Mouse (Mus musculus): ENCODE data around the gene Myo15b. TPM values are rescaled to one million over a fixed set of nuclear protein-coding genes. Genes with fewer than 3 reads are reported as not detected.

Gene Myo15b
- polyA plus RNA-seq, 1 experiment from 2014 or later = 0.83 TPM

- Histone ChIP-seq H3K4me3 (ENCODE audit: low read length) (no peak overlapping the region), H3K9ac (ENCODE audit: low read length) (no peak overlapping the region), H3K4me1 (replicated peaks; ENCODE audit: control insufficient read depth, insufficient read depth, low read length) (peaks cover 4% of the 10 kb centered on the region; the same call in 1 of the 2 replicates), H3K4me2 (ENCODE audit: low read depth, low read length) (no peak overlapping the region), H3K27ac (ENCODE audit: low read length) (no peak overlapping the region), H3K36me3 (ENCODE audit: control insufficient read depth, insufficient read depth, low read length) (peaks cover 6% of the 10 kb centered on the region; the same call in 1 of the 2 replicates), H3K9me3 (ENCODE audit: control insufficient read depth, low read length) (no peaks in the 10 kb centered on the region), H3K27me3 (ENCODE audit: control insufficient read depth, insufficient read depth, low read depth, low read length) (no peaks in the 10 kb centered on the region)
- ATAC-seq (ENCODE audit: low read depth) = no peak
- 57% methylated on average over 6 of the region's 6 CpGs for WGBS
Observed at GRCm38 (mm10) chr11:115892213-115892612, 34.0 kb downstream of the Myo15b start.

GRCm38 (mm10) chr11:115893071-115893470, 34.9 kb downstream of the Myo15b start:
- Histone ChIP-seq H3K4me2 (ENCODE audit: low read depth, low read length) (no peak overlapping the region), H3K9me3 (ENCODE audit: control insufficient read depth, low read length) (no peaks in the 10 kb centered on the region), H3K27me3 (ENCODE audit: control insufficient read depth, insufficient read depth, low read depth, low read length) (no peaks in the 10 kb centered on the region), H3K4me1 (replicated peaks; ENCODE audit: control insufficient read depth, insufficient read depth, low read length) (peaks cover 4% of the 10 kb centered on the region; the same call in 1 of the 2 replicates), H3K4me3 (ENCODE audit: low read length) (no peak overlapping the region), H3K27ac (ENCODE audit: low read length) (no peak overlapping the region), H3K9ac (ENCODE audit: low read length) (no peak overlapping the region), H3K36me3 (ENCODE audit: control insufficient read depth, insufficient read depth, low read length) (peaks cover 6% of the 10 kb centered on the region; the same call in 1 of the 2 replicates)
- no peak for ATAC-seq (ENCODE audit: low read depth)
- WGBS = 83% methylated on average over 9 of the region's 9 CpGs

- no peak for ATAC-seq (ENCODE audit: low read depth)
- no peak overlapping the region for H3K4me2 ChIP-seq (ENCODE audit: low read depth, low read length)
- no peak overlapping the region for H3K27ac ChIP-seq (ENCODE audit: low read length)
- WGBS = 69% methylated on average over 14 of the region's 14 CpGs
- H3K27me3 ChIP-seq (ENCODE audit: control insufficient read depth, insufficient read depth, low read depth, low read length) = no peaks in the 10 kb centered on the region
- no peak overlapping the region for H3K9ac ChIP-seq (ENCODE audit: low read length)
- peaks cover 9% of the 10 kb centered on the region for H3K4me1 ChIP-seq (replicated peaks; ENCODE audit: control insufficient read depth, insufficient read depth, low read length)
- no peak overlapping the region for H3K4me3 ChIP-seq (ENCODE audit: low read length)
- H3K9me3 ChIP-seq (ENCODE audit: control insufficient read depth, low read length) = no peaks in the 10 kb centered on the region
- H3K36me3 ChIP-seq (ENCODE audit: control insufficient read depth, insufficient read depth, low read length) = peaks cover 6% of the 10 kb centered on the region; the same call in 1 of the 2 replicates
Observed at GRCm38 (mm10) chr11:115894755-115895520, 36.7 kb downstream of the Myo15b start.

- no peaks in the 10 kb centered on the region for H3K9me3 ChIP-seq (ENCODE audit: control insufficient read depth, low read length)
Observed at GRCm38 (mm10) chr11:115898446-115898845, 40.2 kb downstream of the Myo15b start.

GRCm38 (mm10) chr11:115898886-115899285, 40.7 kb downstream of the Myo15b start:
- H3K36me3 ChIP-seq (ENCODE audit: control insufficient read depth, insufficient read depth, low read length) = peaks cover 5% of the 10 kb centered on the region; the same call in 1 of the 2 replicates
- H3K9me3 ChIP-seq (ENCODE audit: control insufficient read depth, low read length) = no peaks in the 10 kb centered on the region
- H3K27me3 ChIP-seq (ENCODE audit: control insufficient read depth, insufficient read depth, low read depth, low read length) = no peaks in the 10 kb centered on the region
- no peak overlapping the region for H3K4me3 ChIP-seq (ENCODE audit: low read length)
- 12% methylated on average over 4 of the region's 4 CpGs for WGBS
- no peak for ATAC-seq (ENCODE audit: low read depth)
- no peak overlapping the region for H3K27ac ChIP-seq (ENCODE audit: low read length)
- H3K4me1 ChIP-seq (replicated peaks; ENCODE audit: control insufficient read depth, insufficient read depth, low read length) = peaks cover 42% of the 10 kb centered on the region
- H3K9ac ChIP-seq (ENCODE audit: low read length) = no peak overlapping the region
- H3K4me2 ChIP-seq (ENCODE audit: low read depth, low read length) = no peak overlapping the region

More at GRCm38 (mm10) chr11:115898446-115898845, 40.2 kb downstream of the Myo15b start:
- H3K27ac ChIP-seq (ENCODE audit: low read length) = no peak overlapping the region
- no peak overlapping the region for H3K9ac ChIP-seq (ENCODE audit: low read length)
- no peaks in the 10 kb centered on the region for H3K27me3 ChIP-seq (ENCODE audit: control insufficient read depth, insufficient read depth, low read depth, low read length)
- no peak overlapping the region for H3K4me2 ChIP-seq (ENCODE audit: low read depth, low read length)
- H3K4me1 ChIP-seq (replicated peaks; ENCODE audit: control insufficient read depth, insufficient read depth, low read length) = peaks cover 38% of the 10 kb centered on the region
- peaks cover 6% of the 10 kb centered on the region; the same call in 1 of the 2 replicates for H3K36me3 ChIP-seq (ENCODE audit: control insufficient read depth, insufficient read depth, low read length)
- ATAC-seq (ENCODE audit: low read depth) = no peak
- H3K4me3 ChIP-seq (ENCODE audit: low read length) = no peak overlapping the region
- WGBS = 78% methylated on average over 7 of the region's 7 CpGs

- Histone ChIP-seq H3K36me3 (ENCODE audit: control insufficient read depth, insufficient read depth, low read length) (peaks cover 2% of the 10 kb centered on the region; the same call in 1 of the 2 replicates), H3K4me1 (replicated peaks; ENCODE audit: control insufficient read depth, insufficient read depth, low read length) (peaks cover 50% of the 10 kb centered on the region), H3K4me3 (ENCODE audit: low read length) (peak within 1 kb of the TSS; percentile 12; the same call in 1 of the 2 replicates), H3K27me3 (ENCODE audit: control insufficient read depth, insufficient read depth, low read depth, low read length) (no peaks in the 10 kb centered on the region), H3K9ac (ENCODE audit: low read length) (peak within 1 kb of the TSS; percentile 10; the same call in 1 of the 2 replicates), H3K4me2 (ENCODE audit: low read depth, low read length) (peak within 1 kb of the TSS; percentile 18), H3K27ac (ENCODE audit: low read length) (peak within 1 kb of the TSS; percentile 45), H3K9me3 (ENCODE audit: control insufficient read depth, low read length) (no peaks in the 10 kb centered on the region)
- WGBS = 25% methylated on average over 16 of the region's 16 CpGs
- ATAC-seq (ENCODE audit: low read depth) = peak; percentile 72
Observed at GRCm38 (mm10) chr11:115899486-115900266, 41.5 kb downstream of the Myo15b start, which contains the start of gene Smim5. Gene Smim5, plus strand, starts transcription at chr11:115899966.

- peak overlapping the region; percentile 12; the same call in 1 of the 2 replicates for H3K4me3 ChIP-seq (ENCODE audit: low read length)
- H3K4me1 ChIP-seq (replicated peaks; ENCODE audit: control insufficient read depth, insufficient read depth, low read length) = peaks cover 60% of the 10 kb centered on the region
- no peaks in the 10 kb centered on the region; the same call in 1 of the 2 replicates for H3K36me3 ChIP-seq (ENCODE audit: control insufficient read depth, insufficient read depth, low read length)
- H3K4me2 ChIP-seq (ENCODE audit: low read depth, low read length) = peak overlapping the region; percentile 6; the same call in 1 of the 2 replicates
- no peak for ATAC-seq (ENCODE audit: low read depth)
- H3K9ac ChIP-seq (ENCODE audit: low read length) = peak overlapping the region; percentile 10; the same call in 1 of the 2 replicates
- H3K27me3 ChIP-seq (ENCODE audit: control insufficient read depth, insufficient read depth, low read depth, low read length) = no peaks in the 10 kb centered on the region
- WGBS = 67% methylated on average over 8 of the region's 8 CpGs
- no peak overlapping the region for H3K27ac ChIP-seq (ENCODE audit: low read length)
- H3K9me3 ChIP-seq (ENCODE audit: control insufficient read depth, low read length) = no peaks in the 10 kb centered on the region
Observed at GRCm38 (mm10) chr11:115900561-115901337, 42.5 kb downstream of the Myo15b start.

GRCm38 (mm10) chr11:115901338-115902161, 43.3 kb downstream of the Myo15b start:
- no peak overlapping the region for H3K4me3 ChIP-seq (ENCODE audit: low read length)
- WGBS = 81% methylated on average over 9 of the region's 9 CpGs
- peaks cover 65% of the 10 kb centered on the region for H3K4me1 ChIP-seq (replicated peaks; ENCODE audit: control insufficient read depth, insufficient read depth, low read length)
- H3K9me3 ChIP-seq (ENCODE audit: control insufficient read depth, low read length) = no peaks in the 10 kb centered on the region
- 0 out of 2 replicates have a peak overlapping the region, but pooled peaks have one; percentile 29 for H3K9ac ChIP-seq (ENCODE audit: low read length)
- H3K27me3 ChIP-seq (ENCODE audit: control insufficient read depth, insufficient read depth, low read depth, low read length) = no peaks in the 10 kb centered on the region
- 0 out of 2 replicates have a peak overlapping the region, but pooled peaks have one; percentile 8 for H3K27ac ChIP-seq (ENCODE audit: low read length)
- H3K36me3 ChIP-seq (ENCODE audit: control insufficient read depth, insufficient read depth, low read length) = no peaks in the 10 kb centered on the region; the same call in 1 of the 2 replicates
- no peak for ATAC-seq (ENCODE audit: low read depth)
- peak overlapping the region; percentile 8; the same call in 1 of the 2 replicates for H3K4me2 ChIP-seq (ENCODE audit: low read depth, low read length)

Data from lung, embryonic 16.5 days (tissue).